Mouse (Mus musculus) stomach, embryonic 15.5 days (tissue): ENCODE results near the gene Tat. TPM values are rescaled to one million over a fixed set of nuclear protein-coding genes. Genes with fewer than 3 reads are reported as not detected.

Experiments used
- ATAC-seq: fragments of 200-750 bp; cut with Nextera tagmentation; 2 replicates; pipeline ENCODE4 v1.8.0; 2017; ENCODE audit warnings: low read depth, moderate number of reproducible peaks, moderate TSS enrichment; ENCODE audit not compliant: insufficient read depth, low FRiP score
- H3K27ac ChIP-seq: fragments of 300-500 bp; sonication (generic); 2 replicates; pipeline ENCODE4 v1.5.1; 2015; ENCODE audit warnings: mild to moderate bottlenecking, inconsistent platforms
- H3K27me3 ChIP-seq: fragments of 300-500 bp; sonication (generic); replicated peaks from 2 replicates; pipeline ENCODE4 v1.6.1; 2015; ENCODE audit warnings: inconsistent platforms
- H3K36me3 ChIP-seq: fragments of 300-500 bp; sonication (generic); 2 replicates; pipeline ENCODE4 v1.6.1; 2015; ENCODE audit warnings: inconsistent platforms
- H3K4me1 ChIP-seq: fragments of 300-500 bp; sonication (generic); 2 replicates; pipeline ENCODE4 v1.6.1; 2015; ENCODE audit warnings: inconsistent platforms
- H3K4me2 ChIP-seq: fragments of 300-500 bp; sonication (generic); 2 replicates; pipeline ENCODE4 v1.6.1; 2015; ENCODE audit warnings: mild to moderate bottlenecking, inconsistent platforms
- H3K4me3 ChIP-seq: fragments of 300-500 bp; sonication (generic); replicated peaks from 2 replicates; pipeline ENCODE4 v1.5.1; 2015; ENCODE audit warnings: inconsistent platforms
- H3K9ac ChIP-seq: fragments of 300-500 bp; sonication (generic); 2 replicates; pipeline ENCODE4 v1.6.1; 2015; ENCODE audit warnings: inconsistent platforms
- H3K9me3 ChIP-seq: fragments of 300-500 bp; sonication (generic); 2 replicates; pipeline ENCODE4 v1.6.1; 2016; ENCODE audit warnings: inconsistent platforms
- WGBS: fragments of 180-500 bp; shearing (Covaris S2); methylation state at CpG from one replicate; pipeline ENCODE4 v1.1.7; 2015; 5-methylcytosine and 5-hydroxymethylcytosine counted together
- polyA plus RNA-seq: library from polyadenylated mRNA; unstranded; fragments of >200 nt; fragmentation: Nextera tagmentation; extraction: Ambion mirVana; gene quantifications from 2 replicates; pipeline ENCODE4 v1.2.1, GENCODE M21; 2015

Gene Tat
- polyA plus RNA-seq, 1 experiment from 2014 or later, result not detected

DNA sequence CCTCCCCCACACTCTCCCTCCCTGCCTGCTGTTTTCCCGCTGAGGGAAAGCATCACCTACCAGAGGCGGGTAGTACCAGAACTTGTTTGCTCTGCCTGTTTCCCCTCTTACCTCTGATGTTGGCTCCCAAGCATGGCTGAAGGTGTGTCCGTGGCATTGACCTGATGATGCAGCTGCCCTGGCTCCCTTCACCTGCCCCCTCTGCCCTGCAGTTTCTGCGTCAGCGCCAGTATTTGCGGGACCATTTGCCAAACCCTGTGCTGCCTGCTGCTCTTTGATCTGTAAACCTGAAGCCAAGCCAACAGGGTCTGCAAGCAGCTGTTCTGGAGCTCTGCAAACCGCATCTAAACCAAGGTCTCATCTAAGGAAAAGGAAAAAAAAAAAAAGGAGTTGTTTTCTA lies 3.9 kb upstream of the Tat start:
- Histone ChIP-seq H3K27ac (no peak overlapping the region), H3K4me3 (no peak overlapping the region), H3K9ac (no peak overlapping the region), H3K4me2 (no peak overlapping the region), H3K9me3 (no peaks in the 10 kb centered on the region), H3K4me1 (no peaks in the 10 kb centered on the region), H3K27me3 (no peaks in the 10 kb centered on the region), H3K36me3 (no peaks in the 10 kb centered on the region)
- 58% methylated on average over 7 of the region's 7 CpGs for WGBS
- no peak for ATAC-seq

- Histone ChIP-seq H3K4me3 (no peak overlapping the region), H3K4me2 (no peak overlapping the region), H3K36me3 (no peaks in the 10 kb centered on the region), H3K9me3 (no peaks in the 10 kb centered on the region), H3K27ac (no peak overlapping the region), H3K27me3 (no peaks in the 10 kb centered on the region), H3K9ac (no peak overlapping the region), H3K4me1 (no peaks in the 10 kb centered on the region)
- no peak for ATAC-seq
- WGBS, result 76% methylated on average over 7 of the region's 7 CpGs
Observed at GRCm38 (mm10) chr8:109987776-109988175, 2.5 kb upstream of the Tat start.

DNA sequence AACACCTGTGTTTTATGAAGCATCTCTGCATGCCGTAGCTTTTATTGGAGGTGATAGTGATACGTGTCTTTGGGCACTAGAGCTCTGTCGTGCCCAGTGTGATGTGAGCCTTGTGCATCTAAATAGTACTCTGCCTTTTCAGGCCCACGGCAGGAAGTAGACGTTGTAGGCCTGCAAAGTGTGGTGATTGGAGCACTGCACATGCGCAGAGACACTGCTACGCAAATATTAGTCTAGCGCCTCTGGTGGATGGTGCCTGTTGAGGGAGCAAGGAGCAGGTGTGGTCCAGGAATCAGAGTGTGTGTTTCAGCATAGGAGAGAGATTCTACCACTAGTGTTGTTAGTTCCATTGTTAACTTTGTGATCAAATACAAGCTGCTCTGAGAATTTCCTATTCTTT lies 1.1 kb upstream of the Tat start:
- Histone ChIP-seq H3K27me3 (no peaks in the 10 kb centered on the region), H3K4me2 (no peak overlapping the region), H3K4me1 (no peaks in the 10 kb centered on the region), H3K4me3 (no peak overlapping the region), H3K36me3 (no peaks in the 10 kb centered on the region), H3K9me3 (no peaks in the 10 kb centered on the region), H3K9ac (no peak overlapping the region), H3K27ac (no peak overlapping the region)
- 83% methylated on average over 8 of the region's 8 CpGs for WGBS
- no peak for ATAC-seq

- H3K4me3 ChIP-seq, result no peak overlapping the region
- no peaks in the 10 kb centered on the region for H3K36me3 ChIP-seq
- no peaks in the 10 kb centered on the region for H3K9me3 ChIP-seq
- H3K4me2 ChIP-seq, result no peak overlapping the region
- no peak overlapping the region for H3K27ac ChIP-seq
- no peaks in the 10 kb centered on the region for H3K4me1 ChIP-seq
- no peaks in the 10 kb centered on the region for H3K27me3 ChIP-seq
- ATAC-seq, result no peak
- WGBS, result 79% methylated on average over 5 of the region's 5 CpGs
- no peak overlapping the region for H3K9ac ChIP-seq
Observed at GRCm38 (mm10) chr8:109992166-109992565, 1.9 kb downstream of the Tat start.

GRCm38 (mm10) chr8:109992951-109993350 lies 2.7 kb downstream of the Tat start:
- 62% methylated on average over 1 of the region's 1 CpGs for WGBS
- Histone ChIP-seq H3K9ac (no peak overlapping the region), H3K4me3 (no peak overlapping the region), H3K27ac (no peak overlapping the region), H3K4me1 (no peaks in the 10 kb centered on the region), H3K36me3 (no peaks in the 10 kb centered on the region), H3K9me3 (no peaks in the 10 kb centered on the region), H3K4me2 (no peak overlapping the region), H3K27me3 (no peaks in the 10 kb centered on the region)
- no peak for ATAC-seq

- no peak overlapping the region for H3K27ac ChIP-seq
- no peak overlapping the region for H3K4me3 ChIP-seq
- H3K4me1 ChIP-seq, result no peaks in the 10 kb centered on the region
- no peaks in the 10 kb centered on the region for H3K27me3 ChIP-seq
- no peaks in the 10 kb centered on the region for H3K9me3 ChIP-seq
- H3K36me3 ChIP-seq, result no peaks in the 10 kb centered on the region
- no peak overlapping the region for H3K9ac ChIP-seq
- no peak overlapping the region for H3K4me2 ChIP-seq
- no peak for ATAC-seq
- WGBS, result 87% methylated on average over 9 of the region's 9 CpGs
Observed at GRCm38 (mm10) chr8:109997381-109997780, 7.1 kb downstream of the Tat start.

GRCm38 (mm10) chr8:109998066-109998465 lies 7.8 kb downstream of the Tat start:
- Histone ChIP-seq H3K4me3 (no peak overlapping the region), H3K9me3 (no peaks in the 10 kb centered on the region), H3K4me2 (no peak overlapping the region), H3K27ac (no peak overlapping the region), H3K9ac (no peak overlapping the region), H3K36me3 (no peaks in the 10 kb centered on the region), H3K4me1 (no peaks in the 10 kb centered on the region), H3K27me3 (no peaks in the 10 kb centered on the region)
- WGBS, result 83% methylated on average over 7 of the region's 7 CpGs
- ATAC-seq, result no peak

DNA sequence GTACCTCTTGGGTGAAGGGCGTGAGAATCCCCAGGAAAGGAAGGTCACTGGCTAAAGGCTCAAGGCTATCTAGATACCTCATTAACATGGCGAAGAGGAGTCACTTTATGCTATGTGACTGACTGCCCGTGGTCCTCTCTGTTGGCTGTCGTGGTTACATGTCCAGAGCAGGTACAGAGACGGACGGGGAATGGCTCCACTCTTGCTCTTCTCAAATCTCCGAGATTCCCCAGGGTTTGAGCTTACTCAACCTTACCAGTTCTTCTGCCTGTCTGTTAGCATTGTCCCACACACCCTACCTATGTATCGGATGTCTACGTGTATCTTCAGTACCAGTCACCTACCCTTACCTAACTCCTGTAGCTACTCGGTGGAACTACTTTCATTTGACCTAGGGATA lies 9.7 kb downstream of the Tat start:
- Histone ChIP-seq H3K9ac (no peak overlapping the region), H3K36me3 (no peaks in the 10 kb centered on the region), H3K27me3 (no peaks in the 10 kb centered on the region), H3K4me3 (no peak overlapping the region), H3K9me3 (no peaks in the 10 kb centered on the region), H3K4me2 (no peak overlapping the region), H3K4me1 (no peaks in the 10 kb centered on the region), H3K27ac (no peak overlapping the region)
- 78% methylated on average over 10 of the region's 10 CpGs for WGBS
- no peak for ATAC-seq

DNA sequence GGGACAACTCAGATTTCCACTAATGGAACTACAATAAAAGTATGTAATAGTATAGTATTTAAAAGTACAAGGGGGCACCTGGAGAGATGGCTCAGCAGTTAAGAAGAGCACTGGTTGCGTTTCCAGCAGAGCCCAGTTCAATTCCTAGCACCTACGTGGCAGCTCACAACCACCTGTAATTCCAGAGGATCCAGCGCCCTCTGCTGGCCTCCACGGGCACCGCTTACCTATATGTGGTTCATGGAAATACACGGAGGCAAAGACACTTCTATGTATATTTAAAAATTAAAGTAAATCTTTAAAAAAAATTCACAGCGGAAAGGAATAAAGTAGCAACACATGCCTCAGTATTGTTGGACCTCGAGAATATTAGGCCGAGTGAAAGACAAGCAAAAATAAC lies 12.7 kb downstream of the Tat start:
- H3K9ac ChIP-seq, result no peak overlapping the region
- 39% methylated on average over 9 of the region's 9 CpGs for WGBS
- ATAC-seq, result no peak
- no peaks in the 10 kb centered on the region for H3K27me3 ChIP-seq
- H3K4me2 ChIP-seq, result no peak overlapping the region
- no peaks in the 10 kb centered on the region for H3K4me1 ChIP-seq
- H3K27ac ChIP-seq, result no peak overlapping the region
- H3K36me3 ChIP-seq, result no peaks in the 10 kb centered on the region
- H3K9me3 ChIP-seq, result no peaks in the 10 kb centered on the region
- no peak overlapping the region for H3K4me3 ChIP-seq

DNA sequence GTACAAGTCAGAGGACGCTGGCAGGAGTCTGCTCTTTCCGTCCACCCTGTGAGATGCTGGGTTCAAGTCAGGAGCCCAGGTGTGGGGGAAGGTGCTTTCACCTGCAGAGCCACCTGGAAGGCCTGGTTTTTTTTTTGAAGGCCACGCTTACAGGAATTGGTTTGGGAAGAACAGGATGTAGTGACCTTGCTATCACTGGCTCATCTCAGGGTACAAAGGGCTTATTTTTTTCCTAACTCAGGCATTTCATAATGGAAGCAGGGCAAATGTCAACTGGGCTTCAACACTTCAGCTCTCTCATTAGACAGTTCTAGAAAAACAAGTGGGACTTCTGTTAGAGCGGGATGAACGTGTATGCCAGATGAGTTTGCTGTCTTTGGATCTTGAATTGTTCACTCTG lies 14.1 kb downstream of the Tat start:
- H3K4me2 ChIP-seq, result no peak overlapping the region
- H3K9me3 ChIP-seq, result no peaks in the 10 kb centered on the region
- no peaks in the 10 kb centered on the region for H3K4me1 ChIP-seq
- H3K4me3 ChIP-seq, result no peak overlapping the region
- no peak overlapping the region for H3K9ac ChIP-seq
- H3K27ac ChIP-seq, result no peak overlapping the region
- WGBS, result 64% methylated on average over 5 of the region's 5 CpGs
- ATAC-seq, result no peak
- no peaks in the 10 kb centered on the region for H3K27me3 ChIP-seq
- no peaks in the 10 kb centered on the region for H3K36me3 ChIP-seq

- ATAC-seq, result no peak
- Histone ChIP-seq H3K9me3 (no peaks in the 10 kb centered on the region), H3K4me1 (no peaks in the 10 kb centered on the region), H3K4me3 (no peak overlapping the region), H3K4me2 (no peak overlapping the region), H3K36me3 (no peaks in the 10 kb centered on the region), H3K9ac (no peak overlapping the region), H3K27ac (no peak overlapping the region), H3K27me3 (no peaks in the 10 kb centered on the region)
- WGBS, result 58% methylated on average over 17 of the region's 17 CpGs
Observed at GRCm38 (mm10) chr8:110006312-110007023, 16.2 kb downstream of the Tat start.

DNA sequence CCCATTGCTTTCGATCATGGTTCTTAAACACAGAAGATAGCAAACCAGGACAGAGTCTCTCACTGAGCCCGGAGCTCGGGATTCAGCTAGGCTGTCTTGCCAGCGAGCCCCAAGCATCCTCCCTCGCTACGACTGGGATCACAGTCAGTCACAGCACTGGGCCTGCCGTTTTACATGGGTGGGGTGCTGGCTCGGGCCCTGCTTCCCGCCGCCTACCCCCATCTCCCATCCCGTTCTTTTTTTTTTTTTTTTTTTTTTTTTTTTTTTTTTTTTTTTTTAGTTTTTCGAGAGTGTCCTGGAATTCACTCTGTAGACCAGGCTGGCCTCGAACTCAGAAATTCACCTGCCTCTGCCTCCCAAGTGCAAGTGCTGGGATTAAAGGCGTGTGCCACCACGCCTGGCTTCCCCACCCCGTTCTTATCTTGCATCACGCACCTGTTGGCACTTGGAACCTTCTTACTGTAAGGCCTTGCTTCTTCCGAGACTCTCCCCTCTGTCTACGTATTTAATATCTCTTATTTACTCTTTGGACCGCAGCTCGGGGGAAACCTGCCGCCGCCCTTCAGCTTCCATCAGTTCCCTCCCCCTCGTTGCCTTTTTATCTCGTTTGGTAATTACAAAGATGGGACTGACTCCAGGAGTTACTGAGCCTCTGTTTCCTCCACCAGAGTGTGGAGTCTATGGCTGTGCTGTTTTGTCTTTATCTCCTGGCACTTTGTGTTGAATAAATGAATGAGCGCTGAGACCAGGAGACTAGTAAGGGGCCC lies 18.2 kb downstream of the Tat start:
- no peak; the same call in 1 of the 2 replicates for ATAC-seq
- WGBS, result 76% methylated on average over 26 of the region's 26 CpGs
- Histone ChIP-seq H3K4me1 (no peaks in the 10 kb centered on the region), H3K36me3 (no peaks in the 10 kb centered on the region), H3K4me3 (no peak overlapping the region), H3K9ac (no peak overlapping the region), H3K9me3 (no peaks in the 10 kb centered on the region), H3K27me3 (no peaks in the 10 kb centered on the region), H3K27ac (no peak overlapping the region), H3K4me2 (no peak overlapping the region)
